Mouse (Mus musculus) kidney, adult 9 months (tissue): ENCODE measurements around the gene Zyg11b.
A peak's percentile ranks its signal among the peaks of the same experiment; 100 is the strongest.

Experiments
- DNase-seq: peaks from one replicate; pipeline ENCODE4 v3.0.0; 2022

Gene Zyg11b

DNA sequence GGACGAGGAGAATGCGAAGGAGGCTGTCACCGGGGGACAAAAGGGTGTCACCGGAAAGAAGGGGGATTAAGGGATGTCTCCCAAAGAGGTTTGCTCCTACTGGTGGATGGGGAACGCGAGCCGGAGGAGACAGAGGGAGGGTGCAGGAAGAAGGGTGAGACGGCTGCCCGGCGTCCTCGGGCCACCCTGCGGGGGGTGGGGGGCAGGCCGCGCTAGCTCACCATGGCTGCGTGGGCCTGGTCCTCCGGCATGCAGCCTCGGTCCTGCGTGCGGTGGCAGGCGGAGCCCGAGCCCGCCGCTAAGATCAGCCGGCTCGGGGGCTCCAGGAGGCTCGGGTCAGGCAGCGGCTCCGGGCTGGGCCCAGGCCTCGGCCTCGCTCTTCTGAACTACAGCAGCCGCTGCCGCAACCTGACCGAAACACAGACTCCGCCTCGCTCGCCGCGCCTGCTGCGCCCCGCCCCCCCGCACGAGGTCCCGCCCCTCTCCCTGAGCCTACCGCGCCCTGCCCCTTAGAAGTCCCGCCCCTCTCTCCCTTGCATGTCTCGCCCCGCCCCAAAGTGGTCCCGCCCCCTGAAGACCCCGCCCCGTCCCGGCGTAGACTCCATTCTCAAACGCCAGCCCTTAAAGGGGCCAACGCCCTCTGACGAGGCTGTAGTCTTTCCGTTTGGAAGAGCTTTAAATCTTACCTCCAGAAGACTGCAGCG lies at the start of gene Zyg11b:
TSS of gene Zyg11b (minus strand) at position 427 of the 704 bp plus-strand sequence.
- peak; percentile 81 for DNase-seq

GRCm38 (mm10) chr4:108349836-108350547 lies 49.1 kb upstream of the Zyg11b start:
- DNase-seq, result no peak

DNA sequence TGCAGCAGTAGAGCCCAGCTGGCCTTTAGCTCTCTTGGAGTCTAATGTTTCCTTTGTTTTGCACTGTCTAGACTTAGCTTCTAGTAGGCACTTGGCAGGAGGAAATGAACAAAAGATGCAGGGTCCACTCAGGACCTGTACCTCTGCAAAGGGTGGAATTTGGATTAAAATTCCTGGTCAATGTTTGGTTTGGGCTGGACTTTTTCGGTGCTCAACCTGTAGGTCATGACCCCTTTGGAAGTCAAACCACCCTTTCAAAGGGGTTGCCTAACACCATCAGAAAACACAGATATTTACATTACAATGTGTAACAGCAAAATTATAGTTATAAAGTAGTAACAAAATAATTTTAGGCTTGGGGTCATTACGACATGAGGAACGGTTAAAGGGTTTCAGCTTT lies 48.2 kb upstream of the Zyg11b start:
- no peak for DNase-seq

GRCm38 (mm10) chr4:108348256-108348875 lies 47.5 kb upstream of the Zyg11b start:
- DNase-seq, result no peak

- no peak for DNase-seq
These were observed 46.2 kb upstream of the Zyg11b start for GRCm38 (mm10) chr4:108347111-108347510.

GRCm38 (mm10) chr4:108345826-108346225 lies 44.9 kb upstream of the Zyg11b start:
- no peak for DNase-seq

GRCm38 (mm10) chr4:108344631-108345083 lies 43.8 kb upstream of the Zyg11b start:
- DNase-seq, result no peak

GRCm38 (mm10) chr4:108339277-108339690 lies 38.4 kb upstream of the Zyg11b start:
- DNase-seq, result peak; percentile 54

- DNase-seq, result no peak
These were observed 37.9 kb upstream of the Zyg11b start for GRCm38 (mm10) chr4:108338811-108339210.

- DNase-seq, result no peak
These were observed 37.4 kb upstream of the Zyg11b start for GRCm38 (mm10) chr4:108338321-108338733.

DNA sequence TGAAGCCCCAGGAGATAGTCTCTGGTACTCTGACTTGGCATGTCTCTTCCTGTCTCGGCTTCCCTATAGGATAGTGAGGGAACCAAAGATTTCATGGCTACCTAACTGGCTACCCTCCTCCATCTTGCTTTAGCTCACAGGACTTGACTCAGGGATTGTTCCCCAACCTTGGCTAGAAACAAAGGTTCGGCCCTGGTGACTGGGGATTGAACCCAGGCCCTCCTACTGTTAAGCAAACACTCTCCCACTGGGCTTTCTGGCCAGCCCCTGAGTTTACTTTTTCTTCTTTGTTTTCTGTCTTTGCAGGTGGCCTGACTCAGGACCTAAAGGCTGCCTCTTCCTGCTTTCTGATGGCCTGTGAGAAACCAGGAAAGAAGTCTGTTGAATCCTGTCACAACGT lies 36.9 kb upstream of the Zyg11b start:
- DNase-seq, result no peak

DNA sequence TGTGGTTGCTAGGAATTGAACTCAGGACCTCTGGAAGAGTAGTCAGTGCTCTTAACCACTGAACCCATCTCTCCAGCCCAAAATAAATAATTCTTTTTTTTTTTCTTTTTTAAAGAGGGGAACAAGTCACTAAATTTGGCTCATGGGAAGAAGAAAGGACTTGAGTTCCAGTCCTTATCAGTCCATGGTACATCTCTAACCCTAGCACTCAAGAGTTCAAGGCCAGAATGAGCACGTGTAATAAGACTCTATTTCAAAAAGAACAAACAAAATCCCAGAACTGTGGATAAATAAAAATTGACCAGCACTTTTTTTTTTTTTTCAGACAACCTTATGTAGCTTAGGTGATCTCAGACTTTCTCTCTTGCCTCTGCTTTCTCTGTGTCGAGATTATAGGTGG lies 35.9 kb upstream of the Zyg11b start:
- no peak for DNase-seq

DNA sequence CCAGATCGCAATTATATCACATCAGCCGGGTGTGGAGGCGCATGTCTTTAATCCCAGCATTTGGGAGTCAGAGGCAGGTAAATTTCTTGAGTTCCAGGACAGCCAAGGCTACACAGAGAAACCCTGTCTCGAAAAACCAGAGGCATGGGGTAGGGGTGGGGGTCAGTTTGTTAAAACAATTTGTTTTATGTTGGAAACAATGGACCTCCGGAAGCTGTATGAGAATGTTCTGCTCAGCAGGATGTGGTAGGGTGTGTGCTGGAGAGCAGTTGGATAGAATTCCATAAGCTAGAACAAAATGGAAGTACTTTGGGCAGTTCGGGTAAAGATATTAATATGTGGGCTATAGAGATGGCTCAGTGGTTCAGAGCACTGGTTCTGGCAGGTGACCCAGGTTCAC lies 34.5 kb upstream of the Zyg11b start:
- no peak for DNase-seq

DNA sequence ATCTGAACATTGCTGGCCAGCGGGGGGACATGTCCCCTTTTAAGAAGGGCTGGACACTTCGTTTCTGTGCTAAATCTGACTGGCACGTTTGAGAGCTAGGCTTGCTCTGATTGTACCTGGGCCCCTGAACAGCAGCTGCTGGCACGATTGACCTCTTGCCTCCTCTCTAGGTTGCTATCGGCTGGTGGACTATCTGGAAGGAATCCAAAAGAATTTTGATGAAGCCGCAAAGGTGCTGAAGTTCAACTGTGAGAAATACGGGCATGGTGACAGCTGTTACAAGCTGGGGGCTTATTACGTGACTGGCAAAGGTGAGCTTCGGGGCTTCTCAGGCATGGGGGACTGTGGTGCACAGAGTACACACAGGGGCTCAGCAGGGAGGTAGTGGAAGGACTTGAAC lies 31.1 kb upstream of the Zyg11b start:
- peak; percentile 56 for DNase-seq

GRCm38 (mm10) chr4:108329840-108330239 lies 28.9 kb upstream of the Zyg11b start:
- DNase-seq, result no peak

DNA sequence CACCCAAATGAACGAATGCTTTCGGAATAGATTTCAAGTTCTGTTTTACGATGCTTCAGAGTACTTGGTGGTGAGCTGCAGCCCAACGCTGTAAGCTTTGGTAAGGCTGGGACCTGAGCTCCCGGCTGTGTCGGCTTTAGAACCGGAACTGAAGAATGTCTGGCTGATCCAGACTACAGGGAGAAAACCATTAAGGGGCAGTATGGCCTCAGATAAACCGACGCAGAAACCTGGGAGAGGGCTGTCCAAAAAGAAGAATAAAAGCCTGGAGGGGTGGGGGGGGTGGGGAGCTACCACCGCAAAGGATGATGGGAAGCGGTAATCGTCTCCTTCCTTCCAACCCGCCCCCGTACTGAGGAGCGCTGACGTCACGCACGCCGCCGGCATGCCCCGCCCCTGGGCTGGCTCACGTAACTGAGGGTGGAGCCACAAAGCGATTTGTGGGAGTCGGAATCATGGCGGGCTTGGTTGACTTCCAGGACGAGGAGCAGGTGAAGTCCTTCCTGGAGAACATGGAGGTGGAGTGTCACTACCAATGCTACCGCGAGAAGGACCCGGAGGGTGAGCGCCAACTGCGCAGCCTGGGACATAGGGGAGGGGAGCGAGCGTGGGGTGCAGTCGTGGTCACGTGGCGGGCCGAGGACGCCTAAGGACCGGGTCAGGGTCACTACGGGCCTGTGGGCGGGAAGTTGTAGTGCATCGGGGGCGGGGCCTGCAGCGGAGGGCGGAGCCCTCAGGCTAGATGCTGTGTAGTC lies 27.0 kb upstream of the Zyg11b start, which contains the start of gene Coa7:
TSS of gene Coa7 (plus strand) at position 411 of the 755 bp plus-strand sequence.
- peak; percentile 98 for DNase-seq

DNA sequence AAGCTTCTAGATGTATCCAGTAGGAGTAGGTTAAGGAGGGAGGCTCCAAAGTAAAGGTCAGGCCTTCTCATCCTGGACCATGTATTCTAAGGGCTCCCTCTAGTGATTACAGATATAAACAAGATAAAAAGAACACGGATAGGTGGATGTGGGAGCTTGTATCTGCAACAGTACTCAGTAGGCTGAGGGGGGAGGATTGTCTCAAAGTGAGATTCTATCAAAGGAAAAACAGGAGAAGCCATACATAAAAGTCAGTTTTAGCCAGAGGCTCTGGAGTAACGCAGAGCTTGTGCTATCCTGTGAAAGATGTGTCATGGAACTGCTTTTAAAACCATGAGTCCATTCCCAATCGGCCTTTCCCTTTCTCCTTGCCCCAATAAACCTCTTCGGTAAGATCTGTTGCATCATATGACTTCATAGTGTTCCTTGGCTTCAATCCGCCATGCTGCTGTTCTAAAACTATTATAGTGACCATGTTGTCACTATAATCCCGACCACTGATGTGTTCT lies 26.2 kb upstream of the Zyg11b start:
- peak; percentile 76 for DNase-seq

DNA sequence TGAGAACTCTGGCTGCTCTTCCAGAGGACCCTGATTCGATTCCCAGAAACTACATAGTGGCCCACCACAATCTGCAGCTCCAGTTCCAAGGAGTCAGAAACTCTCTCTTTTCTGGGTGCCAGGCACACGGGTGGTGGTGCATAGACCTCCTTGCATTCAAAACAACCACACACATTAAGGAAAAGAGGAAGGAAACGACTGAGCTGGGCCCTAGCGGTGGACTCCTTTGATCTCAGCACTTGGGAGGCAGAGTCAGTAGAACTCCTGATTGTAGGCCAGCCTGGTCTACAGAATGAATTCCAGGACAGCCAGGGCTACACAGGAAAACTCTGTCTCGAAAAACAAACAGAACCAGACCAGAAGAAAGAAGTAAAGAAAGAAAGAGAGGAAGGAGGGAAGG lies 22.7 kb upstream of the Zyg11b start:
- DNase-seq, result no peak

DNA sequence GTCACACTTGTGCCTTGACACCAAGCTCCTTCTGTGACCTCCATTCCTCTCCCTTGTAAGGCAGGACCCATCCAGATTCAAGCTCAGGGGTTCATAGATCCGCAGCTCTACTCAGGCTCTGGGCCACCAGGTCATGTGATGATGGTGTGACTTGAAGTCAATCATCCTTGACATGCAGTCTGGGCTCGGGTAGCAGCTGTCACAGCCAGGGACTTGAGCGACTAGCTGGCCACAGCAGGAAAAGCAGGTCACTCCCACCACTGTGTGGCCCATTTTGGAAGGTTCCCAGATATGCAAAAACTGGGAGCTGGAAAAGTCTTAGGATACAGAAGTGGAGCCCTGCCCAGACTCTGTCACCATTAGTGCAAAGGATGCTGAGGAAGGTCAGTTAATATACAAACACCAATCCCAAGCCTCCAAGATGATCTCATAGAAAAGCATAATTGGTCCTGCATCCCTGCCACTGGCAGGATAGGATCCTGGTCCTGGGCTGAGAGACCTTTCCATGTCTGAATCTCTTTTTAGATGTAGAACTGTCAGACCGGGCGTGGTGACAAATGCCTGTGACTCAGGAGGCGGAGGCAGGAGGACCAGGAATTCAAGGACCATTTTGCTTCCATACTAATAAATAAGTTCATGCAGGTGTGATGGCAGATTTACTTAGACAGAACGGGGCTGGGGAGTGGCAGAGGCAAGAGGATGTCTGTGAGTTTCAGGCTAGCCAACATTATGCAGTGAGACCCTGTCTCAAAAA lies 19.9 kb upstream of the Zyg11b start:
- DNase-seq, result peak; percentile 39

DNA sequence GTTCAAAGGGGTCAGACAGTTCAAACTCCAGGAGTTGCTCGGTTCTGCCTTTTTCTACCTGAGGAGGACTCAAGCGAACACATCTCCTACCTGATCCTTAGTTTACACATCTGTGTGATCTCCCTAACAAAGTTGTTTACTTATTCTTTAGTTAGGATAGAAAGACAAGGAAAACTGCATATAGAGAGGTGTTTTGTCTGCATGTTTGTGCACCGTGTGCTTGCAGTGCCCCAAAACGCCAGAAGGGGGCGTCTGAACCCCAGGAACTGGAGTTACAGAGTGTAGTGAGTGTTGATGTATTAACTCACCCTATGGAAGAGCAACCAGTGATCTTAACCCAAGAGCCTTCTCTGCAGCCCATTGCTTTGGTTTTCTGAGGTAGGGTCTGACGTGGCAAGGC lies 18.9 kb upstream of the Zyg11b start:
- DNase-seq, result no peak

DNA sequence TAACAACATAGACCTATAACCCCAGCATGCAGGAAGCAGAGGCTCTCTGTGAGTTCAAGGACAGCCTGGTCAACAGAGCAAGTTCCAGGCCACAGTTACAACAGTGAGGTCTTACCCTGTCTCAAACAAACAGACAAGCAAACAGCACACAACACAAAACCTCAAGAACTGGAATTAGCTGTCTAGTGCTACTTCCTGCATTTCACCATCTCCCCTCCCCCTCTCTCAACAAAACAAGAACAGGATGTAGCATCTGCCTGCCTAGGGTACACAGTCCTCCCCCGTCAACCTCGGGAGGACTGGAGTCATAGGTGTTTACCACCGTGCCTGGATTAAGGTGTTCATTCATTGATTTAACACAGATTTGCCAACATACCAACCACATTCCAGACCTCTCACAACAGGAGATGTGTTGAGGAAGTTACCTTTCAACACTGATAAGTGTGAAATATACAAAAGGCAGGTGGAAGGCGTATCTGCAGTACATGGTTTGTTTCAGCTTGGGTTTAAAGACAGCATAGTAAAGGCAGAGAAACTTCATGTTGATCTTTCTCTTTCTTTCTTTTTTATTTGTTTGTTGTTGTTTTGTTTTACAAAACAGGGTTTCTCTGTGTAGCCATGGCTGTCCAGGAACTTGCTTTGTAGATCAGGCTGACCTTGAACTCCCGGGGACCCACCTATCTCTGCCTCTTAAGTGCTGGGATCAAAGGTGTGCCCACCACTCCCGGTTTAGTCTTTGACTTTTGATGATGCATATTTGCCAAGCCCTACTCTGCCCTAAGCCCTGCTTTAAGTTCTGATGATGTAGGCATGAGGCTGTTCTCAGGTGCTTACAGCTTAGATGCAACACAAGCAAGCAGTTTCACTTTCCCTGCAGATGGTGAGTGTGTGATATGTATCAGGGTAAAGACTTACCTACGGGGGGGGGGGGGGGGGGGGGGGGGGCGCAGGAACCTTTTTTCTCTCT lies 18.0 kb upstream of the Zyg11b start:
- peak; percentile 18 for DNase-seq
